Mouse (Mus musculus): ENCODE results near the gene Pip4k2a. TPM values are rescaled to one million over a fixed set of nuclear protein-coding genes. Genes with fewer than 3 reads are reported as not detected.

Gene Pip4k2a
- polyA plus RNA-seq, 1 experiment from 2014 or later: 12.0 TPM

- no peaks in the 10 kb centered on the region for H3K9me3 ChIP-seq (ENCODE audit: control insufficient read depth)
- H3K9ac ChIP-seq (ENCODE audit: low read depth, low read length): no peak overlapping the region
- no peak for TF ChIP-seq CTCF (IDR thresholded peaks at IDR 0.05; ENCODE audit: low read depth)
- no peak overlapping the region for H3K27ac ChIP-seq (ENCODE audit: low read depth, low read length)
- no peak overlapping the region for H3K4me3 ChIP-seq (ENCODE audit: low read depth, low read length)
- 94% methylated on average over 5 of the region's 5 CpGs for WGBS
- H3K36me3 ChIP-seq (ENCODE audit: control insufficient read depth, insufficient read depth): no peaks in the 10 kb centered on the region
- H3K4me2 ChIP-seq (replicated peaks; ENCODE audit: low read depth): no peak overlapping the region
- H3K4me1 ChIP-seq (replicated peaks; ENCODE audit: control insufficient read depth, insufficient read depth, low read length): no peaks in the 10 kb centered on the region
- ATAC-seq: no peak
- H3K27me3 ChIP-seq (replicated peaks; ENCODE audit: control insufficient read depth, insufficient read depth, low read length): no peaks in the 10 kb centered on the region
Observed at GRCm38 (mm10) chr2:18959558-18959957, 38.4 kb downstream of the Pip4k2a start.

GRCm38 (mm10) chr2:18959008-18959407, 38.9 kb downstream of the Pip4k2a start:
- no peak overlapping the region for H3K4me3 ChIP-seq (ENCODE audit: low read depth, low read length)
- no peak for ATAC-seq
- H3K27me3 ChIP-seq (replicated peaks; ENCODE audit: control insufficient read depth, insufficient read depth, low read length): no peaks in the 10 kb centered on the region
- H3K36me3 ChIP-seq (ENCODE audit: control insufficient read depth, insufficient read depth): no peaks in the 10 kb centered on the region
- no peak overlapping the region for H3K27ac ChIP-seq (ENCODE audit: low read depth, low read length)
- H3K4me1 ChIP-seq (replicated peaks; ENCODE audit: control insufficient read depth, insufficient read depth, low read length): no peaks in the 10 kb centered on the region
- no peak overlapping the region for H3K4me2 ChIP-seq (replicated peaks; ENCODE audit: low read depth)
- 89% methylated on average over 6 of the region's 6 CpGs for WGBS
- no peaks in the 10 kb centered on the region for H3K9me3 ChIP-seq (ENCODE audit: control insufficient read depth)
- TF ChIP-seq CTCF (IDR thresholded peaks at IDR 0.05; ENCODE audit: low read depth): no peak
- no peak overlapping the region for H3K9ac ChIP-seq (ENCODE audit: low read depth, low read length)

GRCm38 (mm10) chr2:18958501-18958900, 39.4 kb downstream of the Pip4k2a start:
- WGBS: 93% methylated on average over 5 of the region's 5 CpGs
- H3K27me3 ChIP-seq (replicated peaks; ENCODE audit: control insufficient read depth, insufficient read depth, low read length): no peaks in the 10 kb centered on the region
- ATAC-seq: no peak

GRCm38 (mm10) chr2:18958044-18958443, 39.9 kb downstream of the Pip4k2a start:
- H3K4me1 ChIP-seq (replicated peaks; ENCODE audit: control insufficient read depth, insufficient read depth, low read length): no peaks in the 10 kb centered on the region
- no peaks in the 10 kb centered on the region for H3K9me3 ChIP-seq (ENCODE audit: control insufficient read depth)
- no peak overlapping the region for H3K27ac ChIP-seq (ENCODE audit: low read depth, low read length)
- no peak overlapping the region for H3K9ac ChIP-seq (ENCODE audit: low read depth, low read length)
- H3K4me2 ChIP-seq (replicated peaks; ENCODE audit: low read depth): no peak overlapping the region
- ATAC-seq: no peak
- no peak for TF ChIP-seq CTCF (IDR thresholded peaks at IDR 0.05; ENCODE audit: low read depth)
- no peaks in the 10 kb centered on the region for H3K36me3 ChIP-seq (ENCODE audit: control insufficient read depth, insufficient read depth)
- WGBS: 92% methylated on average over 9 of the region's 9 CpGs
- no peaks in the 10 kb centered on the region for H3K27me3 ChIP-seq (replicated peaks; ENCODE audit: control insufficient read depth, insufficient read depth, low read length)
- H3K4me3 ChIP-seq (ENCODE audit: low read depth, low read length): no peak overlapping the region

More at GRCm38 (mm10) chr2:18958501-18958900, 39.4 kb downstream of the Pip4k2a start:
- Histone ChIP-seq H3K9me3 (ENCODE audit: control insufficient read depth) (no peaks in the 10 kb centered on the region), H3K27ac (ENCODE audit: low read depth, low read length) (no peak overlapping the region), H3K9ac (ENCODE audit: low read depth, low read length) (no peak overlapping the region), H3K4me1 (replicated peaks; ENCODE audit: control insufficient read depth, insufficient read depth, low read length) (no peaks in the 10 kb centered on the region), H3K4me3 (ENCODE audit: low read depth, low read length) (no peak overlapping the region), H3K4me2 (replicated peaks; ENCODE audit: low read depth) (no peak overlapping the region), H3K36me3 (ENCODE audit: control insufficient read depth, insufficient read depth) (no peaks in the 10 kb centered on the region)
- no peak for TF ChIP-seq CTCF (IDR thresholded peaks at IDR 0.05; ENCODE audit: low read depth)

GRCm38 (mm10) chr2:18957459-18957858, 40.5 kb downstream of the Pip4k2a start:
- H3K4me2 ChIP-seq (replicated peaks; ENCODE audit: low read depth): no peak overlapping the region
- H3K27ac ChIP-seq (ENCODE audit: low read depth, low read length): no peak overlapping the region
- no peaks in the 10 kb centered on the region for H3K9me3 ChIP-seq (ENCODE audit: control insufficient read depth)
- H3K4me3 ChIP-seq (ENCODE audit: low read depth, low read length): no peak overlapping the region
- whole genome bisulfite sequencing: 94% methylated on average over 7 of the region's 7 CpGs
- H3K36me3 ChIP-seq (ENCODE audit: control insufficient read depth, insufficient read depth): no peaks in the 10 kb centered on the region
- no peak for TF ChIP-seq CTCF (IDR thresholded peaks at IDR 0.05; ENCODE audit: low read depth)
- H3K9ac ChIP-seq (ENCODE audit: low read depth, low read length): no peak overlapping the region
- H3K4me1 ChIP-seq (replicated peaks; ENCODE audit: control insufficient read depth, insufficient read depth, low read length): no peaks in the 10 kb centered on the region
- H3K27me3 ChIP-seq (replicated peaks; ENCODE audit: control insufficient read depth, insufficient read depth, low read length): no peaks in the 10 kb centered on the region
- ATAC-seq: no peak

GRCm38 (mm10) chr2:18956945-18957344, 41.0 kb downstream of the Pip4k2a start:
- H3K9me3 ChIP-seq (ENCODE audit: control insufficient read depth): no peaks in the 10 kb centered on the region
- no peak for TF ChIP-seq CTCF (IDR thresholded peaks at IDR 0.05; ENCODE audit: low read depth)
- H3K27ac ChIP-seq (ENCODE audit: low read depth, low read length): no peak overlapping the region
- no peaks in the 10 kb centered on the region for H3K4me1 ChIP-seq (replicated peaks; ENCODE audit: control insufficient read depth, insufficient read depth, low read length)
- no peak overlapping the region for H3K4me2 ChIP-seq (replicated peaks; ENCODE audit: low read depth)
- ATAC-seq: no peak
- WGBS: 76% methylated on average over 7 of the region's 7 CpGs
- H3K4me3 ChIP-seq (ENCODE audit: low read depth, low read length): no peak overlapping the region
- H3K27me3 ChIP-seq (replicated peaks; ENCODE audit: control insufficient read depth, insufficient read depth, low read length): no peaks in the 10 kb centered on the region
- no peaks in the 10 kb centered on the region for H3K36me3 ChIP-seq (ENCODE audit: control insufficient read depth, insufficient read depth)
- no peak overlapping the region for H3K9ac ChIP-seq (ENCODE audit: low read depth, low read length)

- Histone ChIP-seq H3K9me3 (ENCODE audit: control insufficient read depth) (no peaks in the 10 kb centered on the region), H3K4me2 (replicated peaks; ENCODE audit: low read depth) (no peak overlapping the region), H3K36me3 (ENCODE audit: control insufficient read depth, insufficient read depth) (no peaks in the 10 kb centered on the region), H3K4me3 (ENCODE audit: low read depth, low read length) (no peak overlapping the region), H3K27ac (ENCODE audit: low read depth, low read length) (no peak overlapping the region), H3K4me1 (replicated peaks; ENCODE audit: control insufficient read depth, insufficient read depth, low read length) (no peaks in the 10 kb centered on the region), H3K27me3 (replicated peaks; ENCODE audit: control insufficient read depth, insufficient read depth, low read length) (no peaks in the 10 kb centered on the region), H3K9ac (ENCODE audit: low read depth, low read length) (no peak overlapping the region)
- ATAC-seq: no peak
- WGBS: 87% methylated on average over 3 of the region's 3 CpGs
- TF ChIP-seq CTCF (IDR thresholded peaks at IDR 0.05; ENCODE audit: low read depth): no peak
Observed at GRCm38 (mm10) chr2:18956424-18956823, 41.5 kb downstream of the Pip4k2a start.

Data from intestine, postnatal 0 days (tissue).